Mouse (Mus musculus): ENCODE measurements around the gene Phf21a. TPM values are rescaled to one million over a fixed set of nuclear protein-coding genes. Genes with fewer than 3 reads are reported as not detected.

Phf21a gene
- polyA plus RNA-seq, 1 experiment from 2014 or later: 35.8 TPM

DNA sequence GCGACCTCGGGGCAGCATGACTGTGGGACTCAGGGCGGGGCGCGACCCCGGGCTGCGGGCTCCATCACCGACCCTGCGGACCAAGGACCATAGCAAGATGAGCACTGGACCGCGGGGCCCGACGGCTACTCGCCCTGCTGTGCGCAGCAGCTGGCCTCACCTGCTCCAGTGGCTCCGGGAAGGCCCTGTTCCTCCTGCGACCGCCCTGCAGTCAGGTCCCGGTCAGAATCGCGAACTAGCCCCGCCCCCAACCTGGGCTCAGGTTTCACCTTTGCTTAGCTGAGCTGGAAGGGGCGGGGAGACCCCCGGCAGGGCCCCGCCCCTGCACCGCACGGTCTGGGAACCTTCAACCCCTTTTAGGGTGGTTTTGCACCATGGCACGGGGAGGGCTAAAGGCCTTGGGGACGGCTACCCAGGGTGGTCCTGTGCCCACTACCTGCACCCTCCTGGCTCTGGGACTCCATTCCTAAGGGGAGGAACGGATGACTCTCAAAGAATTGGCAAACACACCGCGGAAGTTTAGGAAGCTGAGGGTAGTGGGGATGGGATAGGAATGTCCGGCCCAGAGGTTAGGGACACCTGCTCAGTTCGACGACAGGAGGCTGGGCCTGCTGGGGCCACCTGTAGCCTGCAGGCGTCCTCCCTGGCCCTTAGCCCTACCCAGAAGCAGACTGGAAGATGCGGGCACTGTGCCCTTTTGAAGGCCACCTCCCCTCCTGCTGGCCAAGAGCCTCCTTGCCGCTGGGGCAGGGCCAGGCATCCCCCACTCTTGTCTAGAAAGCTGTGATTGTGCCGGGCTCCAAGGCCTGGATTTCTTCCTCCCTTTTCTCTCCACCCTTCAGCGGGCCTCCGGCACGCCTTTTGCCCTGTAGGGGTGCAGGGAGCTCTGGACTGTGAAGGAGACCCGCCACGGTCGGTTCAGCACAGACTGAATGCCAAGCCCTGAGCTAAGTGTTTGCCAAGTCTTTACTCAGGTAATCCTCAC lies 278.2 kb downstream of the Phf21a start:
- peak; percentile 59 for ATAC-seq (ENCODE audit: insufficient number of reproducible peaks, insufficient read depth, low FRiP score, low read depth)
- WGBS: 2% methylated on average over 45 of the region's 45 CpGs
- no peaks in the 10 kb centered on the region for H3K27me3 ChIP-seq (ENCODE audit: control insufficient read depth, insufficient read depth, low read length)
- H3K4me2 ChIP-seq (replicated peaks; ENCODE audit: low read depth, low read length): peak overlapping the region; percentile 54
- peak overlapping the region; percentile 15; the same call in 1 of the 2 replicates for H3K9ac ChIP-seq (replicated peaks; ENCODE audit: low read depth, low read length)
- peak overlapping the region; percentile 34 for H3K4me3 ChIP-seq (ENCODE audit: low read depth, low read length)
- H3K27ac ChIP-seq (ENCODE audit: low read length): peak overlapping the region; percentile 82
- no peaks in the 10 kb centered on the region for H3K36me3 ChIP-seq (ENCODE audit: control insufficient read depth, insufficient read depth, low read length)
- no peaks in the 10 kb centered on the region for H3K9me3 ChIP-seq (ENCODE audit: control insufficient read depth, low read depth, low read length)
- peaks cover 28% of the 10 kb centered on the region for H3K4me1 ChIP-seq (ENCODE audit: control insufficient read depth, insufficient read depth, low read length)

DNA sequence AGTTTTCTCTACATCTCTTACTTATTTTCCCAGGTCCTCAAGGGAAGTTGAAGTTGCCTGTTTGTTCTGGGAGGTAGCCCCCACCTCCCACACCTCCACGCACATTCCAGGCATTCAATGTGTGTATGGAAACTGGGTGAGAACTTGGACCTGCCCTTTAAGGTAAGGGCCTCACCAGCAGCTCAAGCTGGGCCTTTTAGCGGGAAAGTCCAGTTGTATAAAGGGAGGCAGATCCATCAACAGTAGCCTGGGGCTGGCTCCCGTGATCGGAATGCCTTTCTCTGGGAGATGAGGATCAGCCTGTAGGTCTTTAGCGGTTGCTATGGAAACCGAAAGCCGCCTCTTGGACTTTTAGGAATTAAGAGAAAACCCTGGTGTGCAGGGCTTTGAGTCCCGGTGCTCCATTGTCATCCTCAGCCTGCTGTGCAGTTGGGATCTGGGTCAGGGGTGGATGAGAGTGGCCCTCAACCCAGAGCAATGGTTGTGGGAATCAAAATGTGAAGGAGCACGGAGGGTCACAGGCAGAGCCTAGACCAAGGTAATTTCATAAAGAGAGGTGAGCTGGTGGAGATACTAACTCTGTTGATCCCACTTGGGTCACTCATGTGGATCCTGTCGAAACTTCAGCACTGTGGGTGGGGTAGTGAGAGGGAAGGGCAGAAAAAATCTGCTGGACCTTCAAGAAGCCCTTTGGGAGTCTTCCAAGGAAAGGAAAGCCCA lies 279.2 kb downstream of the Phf21a start:
- Histone ChIP-seq H3K27ac (ENCODE audit: low read length) (peak overlapping the region; percentile 82), H3K4me2 (replicated peaks; ENCODE audit: low read depth, low read length) (no peak overlapping the region), H3K4me3 (ENCODE audit: low read depth, low read length) (no peak overlapping the region), H3K9ac (replicated peaks; ENCODE audit: low read depth, low read length) (no peak overlapping the region), H3K4me1 (ENCODE audit: control insufficient read depth, insufficient read depth, low read length) (peaks cover 31% of the 10 kb centered on the region), H3K27me3 (ENCODE audit: control insufficient read depth, insufficient read depth, low read length) (no peaks in the 10 kb centered on the region), H3K36me3 (ENCODE audit: control insufficient read depth, insufficient read depth, low read length) (no peaks in the 10 kb centered on the region), H3K9me3 (ENCODE audit: control insufficient read depth, low read depth, low read length) (no peaks in the 10 kb centered on the region)
- WGBS: 25% methylated on average over 10 of the region's 10 CpGs
- ATAC-seq (ENCODE audit: insufficient number of reproducible peaks, insufficient read depth, low FRiP score, low read depth): no peak

DNA sequence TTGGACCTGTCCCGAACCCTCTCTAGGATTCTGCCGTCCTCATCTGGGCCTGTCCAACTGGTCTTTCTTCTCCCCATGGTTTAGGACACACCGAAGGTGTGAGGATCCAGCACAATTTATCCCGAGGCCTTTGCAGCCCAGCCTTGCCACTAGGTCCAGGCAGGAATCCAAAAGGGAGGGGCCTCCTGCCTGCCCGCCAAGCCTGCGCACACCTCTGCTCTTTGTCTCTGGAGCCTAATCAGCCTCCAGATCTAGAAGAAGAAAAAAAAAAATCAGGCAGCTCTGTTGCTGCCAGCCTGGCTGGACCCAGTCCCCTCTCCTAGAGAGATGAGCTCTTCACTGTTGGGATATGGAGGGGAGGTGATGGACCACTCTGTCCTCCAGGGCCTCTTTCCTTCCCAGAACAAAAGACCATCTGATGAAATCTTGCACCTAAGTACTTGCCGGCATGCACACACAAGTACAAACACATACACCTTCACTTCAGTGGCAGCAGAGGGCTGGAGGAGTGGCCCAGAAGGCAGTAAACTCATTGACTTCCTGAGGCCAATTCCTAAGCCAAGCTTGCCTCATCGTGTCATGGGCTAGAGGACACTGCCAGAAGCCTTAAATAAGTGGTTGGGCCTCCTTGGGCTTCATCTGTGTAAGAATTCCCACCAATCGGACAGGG lies 280.0 kb downstream of the Phf21a start:
- ATAC-seq (ENCODE audit: insufficient number of reproducible peaks, insufficient read depth, low FRiP score, low read depth): no peak
- Histone ChIP-seq H3K4me3 (ENCODE audit: low read depth, low read length) (no peak overlapping the region), H3K9me3 (ENCODE audit: control insufficient read depth, low read depth, low read length) (no peaks in the 10 kb centered on the region), H3K4me1 (ENCODE audit: control insufficient read depth, insufficient read depth, low read length) (peaks cover 31% of the 10 kb centered on the region), H3K27me3 (ENCODE audit: control insufficient read depth, insufficient read depth, low read length) (no peaks in the 10 kb centered on the region), H3K9ac (replicated peaks; ENCODE audit: low read depth, low read length) (no peak overlapping the region), H3K27ac (ENCODE audit: low read length) (peak overlapping the region; percentile 82), H3K4me2 (replicated peaks; ENCODE audit: low read depth, low read length) (no peak overlapping the region), H3K36me3 (ENCODE audit: control insufficient read depth, insufficient read depth, low read length) (no peaks in the 10 kb centered on the region)
- WGBS: 49% methylated on average over 9 of the region's 9 CpGs

- H3K9me3 ChIP-seq (ENCODE audit: control insufficient read depth, low read depth, low read length): no peaks in the 10 kb centered on the region
- H3K9ac ChIP-seq (replicated peaks; ENCODE audit: low read depth, low read length): no peak overlapping the region
- no peak for ATAC-seq (ENCODE audit: insufficient number of reproducible peaks, insufficient read depth, low FRiP score, low read depth)
- H3K27me3 ChIP-seq (ENCODE audit: control insufficient read depth, insufficient read depth, low read length): no peaks in the 10 kb centered on the region
- 77% methylated on average over 11 of the region's 11 CpGs for WGBS
- H3K36me3 ChIP-seq (ENCODE audit: control insufficient read depth, insufficient read depth, low read length): no peaks in the 10 kb centered on the region; the same call in 1 of the 2 replicates
- H3K27ac ChIP-seq (ENCODE audit: low read length): peak overlapping the region; percentile 82
- H3K4me1 ChIP-seq (ENCODE audit: control insufficient read depth, insufficient read depth, low read length): peaks cover 31% of the 10 kb centered on the region
- H3K4me2 ChIP-seq (replicated peaks; ENCODE audit: low read depth, low read length): no peak overlapping the region
- no peak overlapping the region for H3K4me3 ChIP-seq (ENCODE audit: low read depth, low read length)
These were observed 280.5 kb downstream of the Phf21a start for GRCm38 (mm10) chr2:92373437-92373813.

GRCm38 (mm10) chr2:92374514-92374913 lies 281.6 kb downstream of the Phf21a start, which contains the start of the genes Pex16 and Large2:
Gene Pex16 (plus strand): TSS chr2:92374676.
Gene Large2 (minus strand): TSS chr2:92374869.
- 2% methylated on average over 16 of the region's 16 CpGs for WGBS
- peak within 1 kb of the TSS; percentile 75 for H3K4me3 ChIP-seq (ENCODE audit: low read depth, low read length)
- H3K27me3 ChIP-seq (ENCODE audit: control insufficient read depth, insufficient read depth, low read length): no peaks in the 10 kb centered on the region
- H3K9ac ChIP-seq (replicated peaks; ENCODE audit: low read depth, low read length): peak within 1 kb of the TSS; percentile 45
- H3K27ac ChIP-seq (ENCODE audit: low read length): peak within 1 kb of the TSS; percentile 86
- H3K4me1 ChIP-seq (ENCODE audit: control insufficient read depth, insufficient read depth, low read length): peaks cover 31% of the 10 kb centered on the region
- H3K9me3 ChIP-seq (ENCODE audit: control insufficient read depth, low read depth, low read length): no peaks in the 10 kb centered on the region
- ATAC-seq (ENCODE audit: insufficient number of reproducible peaks, insufficient read depth, low FRiP score, low read depth): no peak; the same call in 1 of the 2 replicates
- H3K36me3 ChIP-seq (ENCODE audit: control insufficient read depth, insufficient read depth, low read length): peaks cover 9% of the 10 kb centered on the region; the same call in 1 of the 2 replicates
- H3K4me2 ChIP-seq (replicated peaks; ENCODE audit: low read depth, low read length): peak within 1 kb of the TSS; percentile 84

DNA sequence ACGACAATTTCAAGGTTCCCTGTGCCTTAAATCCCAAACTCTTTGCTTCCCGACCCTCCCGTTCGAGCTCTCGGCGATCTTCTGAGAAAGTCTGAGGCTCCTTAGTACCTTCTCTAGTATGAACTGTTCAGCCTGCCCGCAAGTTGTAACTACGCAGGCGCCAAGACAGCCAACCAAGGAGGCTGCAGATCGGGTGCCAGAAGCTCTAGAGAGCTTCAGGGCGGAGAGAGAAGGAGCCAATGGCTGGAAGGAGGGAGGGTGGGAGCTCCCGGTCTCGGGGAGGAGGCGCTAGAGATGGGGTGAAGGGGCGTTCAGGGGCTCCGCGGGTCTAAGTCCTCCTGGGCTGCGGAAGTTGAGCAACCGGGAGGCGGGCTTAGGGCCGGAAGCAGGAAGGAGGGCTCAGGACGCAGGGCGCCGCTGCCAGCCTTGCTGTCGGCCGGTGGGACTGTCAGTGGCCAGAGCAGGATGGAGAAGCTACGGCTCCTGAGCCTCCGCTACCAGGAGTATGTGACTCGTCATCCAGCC lies 282.2 kb downstream of the Phf21a start:
- ATAC-seq (ENCODE audit: insufficient number of reproducible peaks, insufficient read depth, low FRiP score, low read depth): peak; percentile 92

DNA sequence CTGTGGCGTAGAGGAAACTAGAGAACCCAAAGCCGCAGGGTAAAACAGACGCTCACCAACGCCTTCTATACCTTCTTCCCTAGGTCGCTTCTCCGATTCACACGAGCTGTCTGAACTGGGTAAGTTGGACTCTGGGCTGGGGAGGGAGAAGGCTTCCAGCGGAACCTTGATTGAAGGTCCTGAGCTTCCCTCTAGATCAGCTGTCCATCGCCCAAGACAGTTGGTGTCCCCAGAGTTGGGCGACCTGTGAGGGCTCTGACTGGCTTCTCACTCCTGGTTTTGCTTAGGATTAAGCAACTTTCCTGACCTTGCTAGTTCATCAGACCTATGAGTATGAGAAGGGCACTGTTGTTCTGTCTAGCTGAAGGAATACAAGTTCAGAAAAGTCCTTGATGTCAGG lies 282.9 kb downstream of the Phf21a start:
- Histone ChIP-seq H3K4me2 (replicated peaks; ENCODE audit: low read depth, low read length) (peak overlapping the region; percentile 84), H3K4me3 (ENCODE audit: low read depth, low read length) (peak overlapping the region; percentile 75), H3K36me3 (ENCODE audit: control insufficient read depth, insufficient read depth, low read length) (peaks cover 18% of the 10 kb centered on the region; the same call in 1 of the 2 replicates), H3K4me1 (ENCODE audit: control insufficient read depth, insufficient read depth, low read length) (peaks cover 30% of the 10 kb centered on the region), H3K9ac (replicated peaks; ENCODE audit: low read depth, low read length) (peak overlapping the region; percentile 45), H3K27me3 (ENCODE audit: control insufficient read depth, insufficient read depth, low read length) (no peaks in the 10 kb centered on the region), H3K27ac (ENCODE audit: low read length) (no peak overlapping the region; the same call in 1 of the 2 replicates), H3K9me3 (ENCODE audit: control insufficient read depth, low read depth, low read length) (no peaks in the 10 kb centered on the region)
- WGBS: 12% methylated on average over 10 of the region's 10 CpGs
- no peak for ATAC-seq (ENCODE audit: insufficient number of reproducible peaks, insufficient read depth, low FRiP score, low read depth)

More for the DNA sequence above, 282.2 kb downstream of the Phf21a start:
- Histone ChIP-seq H3K27ac (ENCODE audit: low read length) (peak overlapping the region; percentile 86), H3K36me3 (ENCODE audit: control insufficient read depth, insufficient read depth, low read length) (peaks cover 14% of the 10 kb centered on the region; the same call in 1 of the 2 replicates), H3K4me2 (replicated peaks; ENCODE audit: low read depth, low read length) (peak overlapping the region; percentile 84), H3K4me1 (ENCODE audit: control insufficient read depth, insufficient read depth, low read length) (peaks cover 31% of the 10 kb centered on the region), H3K9ac (replicated peaks; ENCODE audit: low read depth, low read length) (peak overlapping the region; percentile 45), H3K4me3 (ENCODE audit: low read depth, low read length) (peak overlapping the region; percentile 75), H3K9me3 (ENCODE audit: control insufficient read depth, low read depth, low read length) (no peaks in the 10 kb centered on the region), H3K27me3 (ENCODE audit: control insufficient read depth, insufficient read depth, low read length) (no peaks in the 10 kb centered on the region)
- WGBS: under 1% methylated on average over 29 of the region's 29 CpGs

Measured in stomach, embryonic 14.5 days (tissue).